Mouse (Mus musculus) embryonic fibroblast, embryonic 13.5 days (primary cell): ENCODE results near the gene Lrp5.

Experiments
- CTCF ChIP-seq: IDR thresholded peaks from 2 replicates; pipeline ENCODE4 v1.5.1; 2011; ENCODE audit warnings: mild to moderate bottlenecking, control low read depth, low read length, moderate library complexity, borderline replicate concordance; ENCODE audit not compliant: insufficient read depth
- POLR2A ChIP-seq: IDR thresholded peaks from 2 replicates; pipeline ENCODE4 v1.6.1; 2011; ENCODE audit warnings: low read depth, mild to moderate bottlenecking, control low read depth, low read length, moderate library complexity

- no peak for TF ChIP-seq CTCF
- no peak for TF ChIP-seq POLR2A
Observed at GRCm38 (mm10) chr19:3577265-3577910, 109.0 kb downstream of the Lrp5 start.
